Mouse (Mus musculus): ENCODE results near the gene Tm9sf2. TPM values are rescaled to one million over a fixed set of nuclear protein-coding genes. Genes with fewer than 3 reads are reported as not detected.

The Tm9sf2 gene
- 51.4 TPM for polyA plus RNA-seq (2017; shearing (Covaris generic))

DNA sequence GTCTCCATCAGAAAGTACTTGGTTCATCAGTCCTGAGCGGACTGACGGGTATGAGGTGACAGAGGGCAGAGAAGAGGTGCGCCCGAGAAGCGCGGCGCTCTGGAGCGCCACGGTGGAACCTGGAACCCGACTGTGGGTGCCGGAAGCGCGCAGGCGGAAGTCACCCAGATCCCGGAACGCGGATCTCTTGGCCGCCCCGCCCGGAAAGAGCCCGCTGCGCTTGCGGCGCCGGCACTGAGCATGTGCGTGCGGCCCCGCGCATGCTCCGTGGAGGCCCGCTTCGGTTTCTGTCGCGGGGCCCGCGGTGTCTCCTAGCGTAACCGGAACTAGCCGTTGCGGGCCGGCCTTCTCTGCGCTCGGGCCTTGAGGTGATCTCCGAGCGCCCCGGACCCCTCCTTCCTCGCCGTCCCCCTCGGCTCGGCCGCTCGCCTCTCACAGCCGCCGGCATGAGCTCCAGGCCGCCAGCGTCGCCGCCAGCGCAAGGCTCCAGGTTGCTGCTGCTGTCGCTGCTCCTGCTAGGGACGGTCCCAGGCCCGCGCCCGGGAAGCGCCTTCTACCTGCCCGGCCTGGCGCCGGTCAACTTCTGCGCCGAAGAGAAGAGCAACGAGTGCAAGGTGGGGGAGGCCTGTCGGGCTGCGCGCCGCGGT lies at the start of gene Tm9sf2:
TSS of gene Tm9sf2 (plus strand) at position 217 of the 647 bp plus-strand sequence.

DNA sequence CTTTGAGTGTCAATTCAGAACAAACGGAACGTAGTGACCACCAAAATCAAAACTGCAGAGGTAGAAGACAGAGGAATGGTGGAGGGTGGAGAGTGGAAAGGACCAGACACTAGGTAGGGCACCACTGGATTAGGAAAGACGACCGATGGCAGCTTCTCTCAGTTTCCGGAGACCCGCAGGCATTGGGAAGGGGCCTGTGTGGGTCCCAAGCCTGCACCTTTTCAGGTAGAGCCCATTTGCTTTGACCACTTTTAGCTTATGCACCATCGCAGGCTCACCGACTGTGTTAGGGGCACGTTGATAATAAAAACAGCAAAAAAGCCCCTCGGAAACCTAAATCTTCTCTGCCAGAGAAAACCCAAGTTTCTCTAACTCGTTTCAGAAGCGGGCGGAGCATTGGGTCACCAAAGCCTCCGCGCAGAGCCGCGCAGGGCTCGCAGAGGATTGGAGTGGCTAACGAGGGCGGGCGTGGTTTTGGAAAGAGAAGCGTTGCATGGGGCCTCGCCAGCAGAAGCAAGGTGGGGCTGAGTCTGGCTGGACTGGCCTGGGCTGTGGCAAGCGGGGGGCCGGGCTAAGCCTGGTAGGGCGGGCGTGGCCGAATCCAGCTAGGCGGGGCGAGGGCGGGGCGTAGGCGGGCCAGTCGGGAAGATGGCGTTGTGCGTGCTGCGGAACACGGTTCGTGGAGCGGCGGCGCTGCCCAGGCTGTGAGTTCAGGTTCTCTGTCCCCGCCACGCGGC lies 74.4 kb downstream of the Tm9sf2 start, which contains the start of gene Clybl:
TSS of gene Clybl (plus strand) at position 627 of the 737 bp plus-strand sequence.

Other genes starting within 250 kb of the Tm9sf2 start
- 204 TPM for gene Ubac2, start 228.4 kb upstream of the Tm9sf2 start, polyA plus RNA-seq (2017; shearing (Covaris generic))
- gene Gpr18, start 191.3 kb upstream of the Tm9sf2 start, polyA plus RNA-seq (2017; shearing (Covaris generic)): 129 TPM
- gene Gpr183, start 141.8 kb upstream of the Tm9sf2 start, polyA plus RNA-seq (2017; shearing (Covaris generic)): 120 TPM
- 0.41 TPM for gene Timm8a2, start 72.4 kb upstream of the Tm9sf2 start, polyA plus RNA-seq (2017; shearing (Covaris generic))
- 14.0 TPM for gene Clybl, start 74.7 kb downstream of the Tm9sf2 start, polyA plus RNA-seq (2017; shearing (Covaris generic))

Measured in CD4-positive, CD25-positive, alpha-beta regulatory T cell, adult 9 weeks (primary cell).